Mouse (Mus musculus): ENCODE data around the gene Sacs.
"Not testable (repeated sequence)": the region's sequence is repeated elsewhere in the genome, so short reads cannot be mapped to it uniquely, and the experiment has no call there.

The Sacs gene

GRCm38 (mm10) chr14:61137994-61138726 lies at the start of gene Sacs:
TSS of gene Sacs (plus strand) at chr14:61138457.
- no peak for DNase-seq

- no peak for DNase-seq
These were observed 47.3 kb upstream of the Sacs start for GRCm38 (mm10) chr14:61090955-61091354.

GRCm38 (mm10) chr14:61092073-61092472 lies 46.2 kb upstream of the Sacs start:
- no peak for DNase-seq

GRCm38 (mm10) chr14:61097974-61098625 lies 40.2 kb upstream of the Sacs start:
- no peak for DNase-seq

GRCm38 (mm10) chr14:61100736-61101135 lies 37.5 kb upstream of the Sacs start:
- DNase-seq, result no peak

- no peak for DNase-seq
These were observed 31.9 kb upstream of the Sacs start for GRCm38 (mm10) chr14:61106404-61106803.

- DNase-seq, result no peak
These were observed 29.6 kb upstream of the Sacs start for GRCm38 (mm10) chr14:61108625-61109024.

GRCm38 (mm10) chr14:61112404-61112803 lies 25.9 kb upstream of the Sacs start:
- DNase-seq, result peak; percentile 59 to 83

- no peak for DNase-seq
These were observed 13.5 kb upstream of the Sacs start for GRCm38 (mm10) chr14:61124755-61125154.

- DNase-seq, result no peak
These were observed 13.1 kb upstream of the Sacs start for GRCm38 (mm10) chr14:61125201-61125600.

GRCm38 (mm10) chr14:61127365-61127764 lies 10.9 kb upstream of the Sacs start:
- DNase-seq, result not testable (repeated sequence)

- no peak for DNase-seq
These were observed 9.2 kb upstream of the Sacs start for GRCm38 (mm10) chr14:61128961-61129507.

GRCm38 (mm10) chr14:61132556-61132955 lies 5.7 kb upstream of the Sacs start:
- no peak for DNase-seq

- DNase-seq, result no peak
These were observed 3.8 kb upstream of the Sacs start for GRCm38 (mm10) chr14:61134381-61135030.

- no peak for DNase-seq
These were observed 847 bp upstream of the Sacs start for GRCm38 (mm10) chr14:61137410-61137809.

GRCm38 (mm10) chr14:61138727-61139067 lies 440 bp downstream of the Sacs start:
- DNase-seq, result no peak

- DNase-seq, result no peak
These were observed 5.1 kb downstream of the Sacs start for GRCm38 (mm10) chr14:61143358-61143757.

GRCm38 (mm10) chr14:61143869-61144268 lies 5.6 kb downstream of the Sacs start:
- DNase-seq, result peak in 1 of 2 experiments; percentile 43

GRCm38 (mm10) chr14:61150416-61150815 lies 12.2 kb downstream of the Sacs start:
- not testable (repeated sequence) for DNase-seq

GRCm38 (mm10) chr14:61154900-61155585 lies 16.8 kb downstream of the Sacs start:
- DNase-seq, result no peak

- no peak for DNase-seq
These were observed 17.4 kb downstream of the Sacs start for GRCm38 (mm10) chr14:61155687-61156086.

- not testable (repeated sequence) for DNase-seq
These were observed 19.2 kb downstream of the Sacs start for GRCm38 (mm10) chr14:61157426-61157825.

GRCm38 (mm10) chr14:61160920-61161319 lies 22.7 kb downstream of the Sacs start:
- no peak for DNase-seq

Data from kidney, postnatal 25 days (tissue).